Mouse (Mus musculus): ENCODE results near the gene C2cd4b.

DNA sequence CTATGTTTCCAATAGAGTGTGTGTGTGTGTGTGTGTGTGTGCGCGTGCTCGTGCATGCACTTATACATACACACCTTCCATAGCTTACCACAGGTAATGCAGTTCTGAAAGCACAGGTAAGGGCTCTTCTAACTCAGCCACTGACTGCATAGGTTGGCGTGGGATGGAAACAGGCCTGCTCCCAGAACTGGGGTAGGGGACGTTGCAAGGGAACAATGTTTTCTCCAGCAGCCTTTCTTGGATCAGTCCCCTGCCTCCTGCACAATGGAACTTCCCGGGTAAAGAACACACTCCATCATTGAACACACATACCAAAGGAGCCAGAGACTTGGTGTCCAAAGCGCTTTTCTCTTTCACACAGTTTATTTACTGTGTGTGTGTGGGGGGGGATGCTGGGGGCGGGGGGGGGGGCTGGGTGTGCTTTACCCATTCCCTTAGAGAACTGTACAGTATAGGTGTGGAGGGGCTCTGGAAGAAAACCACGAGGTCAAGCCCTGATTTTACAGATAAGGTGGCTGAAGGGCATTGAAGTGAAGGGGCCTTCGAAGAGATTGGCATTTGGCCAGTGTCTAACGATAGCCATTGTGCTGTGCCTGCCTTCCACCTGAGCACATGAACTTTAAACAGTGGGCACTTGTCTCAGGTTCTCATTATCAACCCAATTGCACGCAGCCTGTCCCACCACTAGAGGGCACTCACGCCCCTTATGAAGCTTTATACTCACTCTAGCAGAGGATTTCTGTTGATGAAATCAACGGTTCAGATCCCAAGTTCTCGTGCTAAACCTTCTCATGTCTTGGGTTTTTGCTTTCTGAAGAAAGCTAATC is 48.0 kb upstream of the C2cd4b start:
- TF ChIP-seq CTCF (conservative IDR thresholded peaks at IDR 0.05; ENCODE audit: insufficient read depth, insufficient read length, low read depth, low read length) (peak; percentile 90), POLR2A (IDR thresholded peaks at IDR 0.05; ENCODE audit: low read depth, low read length) (no peak)

Measured in kidney, adult 2 months (tissue).